Mouse (Mus musculus): Measurements from ENCODE around the gene Prss36. TPM values are rescaled to one million over a fixed set of nuclear protein-coding genes. Genes with fewer than 3 reads are reported as not detected.

Gene Prss36
- total and polyA plus RNA-seq, 3 experiments, result 6.1 to 8.3 (median 7.7) TPM

DNA sequence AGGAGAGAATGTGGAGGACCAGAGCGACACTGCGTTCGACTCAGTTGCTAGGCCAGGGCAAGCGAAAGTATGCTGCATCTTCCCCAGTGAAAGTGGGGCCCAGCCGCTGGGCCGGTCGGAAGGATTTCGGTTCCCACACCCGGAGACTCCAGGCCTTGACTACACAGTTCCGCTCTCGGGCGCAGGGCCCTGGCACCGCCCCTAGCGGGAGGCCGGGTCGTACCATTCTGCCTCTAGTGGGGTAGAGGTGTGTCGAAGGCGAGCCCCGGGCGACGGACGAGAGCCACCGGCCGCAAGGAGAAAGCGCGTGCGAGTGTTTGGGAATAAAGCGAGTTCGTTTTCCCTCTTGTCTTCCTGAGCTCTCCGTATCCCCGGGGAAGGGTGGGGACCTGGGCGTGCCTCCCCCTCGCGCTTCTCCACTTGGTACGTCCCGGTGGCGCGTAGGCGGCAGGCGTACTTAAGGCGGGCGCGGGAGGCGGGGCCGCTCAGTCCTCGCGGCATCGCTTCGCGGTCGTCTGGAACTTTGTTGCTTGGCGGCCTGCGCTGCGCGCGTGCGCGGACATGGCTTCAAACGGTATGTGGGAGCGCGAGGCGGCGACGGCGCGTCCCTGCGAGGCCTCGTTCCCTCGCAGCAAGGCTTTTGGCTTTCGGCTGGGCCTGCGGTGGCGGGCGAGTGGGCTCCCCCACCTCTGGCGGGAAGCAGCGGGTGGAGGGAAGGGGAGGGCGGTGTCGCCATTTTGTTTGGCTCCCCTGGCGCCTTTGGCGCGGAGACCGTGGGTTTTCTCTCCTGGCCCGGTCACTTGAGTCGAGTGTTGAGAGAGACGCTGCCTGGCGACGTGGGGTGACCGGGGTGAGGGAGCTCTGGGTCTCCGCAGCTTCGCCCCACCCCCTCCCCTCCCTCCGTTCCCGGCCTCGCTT, 20.7 kb upstream of the Prss36 start, which contains the start of gene Fus:
TSS of gene Fus (plus strand) at position 454 of the 918 bp plus-strand sequence.
- DNase-seq (ENCODE audit: extremely low read depth), result peak; percentile 92
- H3K9me3 ChIP-seq (replicated peaks; ENCODE audit: low read length), result no peaks in the 10 kb centered on the region
- dilution Hi-C loops (cut with MboI; ENCODE audit: extremely low pct_ligation_motif_present, extremely low pct_unique_long_range_greater_than_20kb, low sequenced_read_pairs), result no loop called here
- H3K36me3 ChIP-seq (replicated peaks in 1 of 2; ENCODE audit: control insufficient read depth in 1 of 2, insufficient read depth in 1 of 2, low read length in 1 of 2), result peaks cover 19 to 32% of the 10 kb centered on the region in 2 experiments
- TF ChIP-seq HCFC1 (IDR thresholded peaks at IDR 0.05; ENCODE audit: low read depth, low read length) (peak; percentile 64), ELF1 (IDR thresholded peaks at IDR 0.05; ENCODE audit: low read depth, low read length) (peak; percentile 77), TBP (conservative IDR thresholded peaks at IDR 0.05; ENCODE audit: low read depth, low read length) (peak; percentile 93), ZKSCAN1 (IDR thresholded peaks at IDR 0.05; ENCODE audit: borderline replicate concordance, low read depth, low read length) (no peak), MAZ (IDR thresholded peaks at IDR 0.05; ENCODE audit: low read depth, low read length) (peak; percentile 88), ETS1 (conservative IDR thresholded peaks at IDR 0.05; ENCODE audit: low read depth, low read length) (peak; percentile 37; the same call in 1 of the 2 replicates), MEF2A (IDR thresholded peaks at IDR 0.05; ENCODE audit: borderline replicate concordance, low read depth, low read length) (peak; percentile 68; the same call in 1 of the 2 replicates), JUND (conservative IDR thresholded peaks at IDR 0.05; ENCODE audit: low read depth, low read length) (no peak), EP300 (IDR thresholded peaks at IDR 0.05; ENCODE audit: low read length) (no peak), MYC (IDR thresholded peaks at IDR 0.05; ENCODE audit: low read depth, low read length) (peak; percentile 61; the same call in 1 of the 2 replicates), ZMIZ1 (IDR thresholded peaks at IDR 0.05; ENCODE audit: low read depth, low read length) (peak; percentile 99), USF2 (conservative IDR thresholded peaks at IDR 0.05; ENCODE audit: low read depth, low read length) (no peak; the same call in 1 of the 2 replicates), BHLHE40 (IDR thresholded peaks at IDR 0.05; ENCODE audit: low read depth, low read length) (peak; percentile 53; the same call in 1 of the 2 replicates), NRF1 (IDR thresholded peaks at IDR 0.05; ENCODE audit: low read depth, low read length) (peak; percentile 79), MXI1 (IDR thresholded peaks at IDR 0.05; ENCODE audit: low read depth, low read length) (peak; percentile 87; the same call in 1 of the 2 replicates), ZNF384 (IDR thresholded peaks at IDR 0.05; ENCODE audit: low read depth, low read length) (no peak), POLR2AphosphoS2 (IDR thresholded peaks at IDR 0.05; ENCODE audit: low read depth, low read length) (peak; percentile 99), MAFK (IDR thresholded peaks at IDR 0.05; ENCODE audit: insufficient replicate concordance, low read length) (no peak), POLR2A (IDR thresholded peaks at IDR 0.05; ENCODE audit: low read depth, low read length) (peak; percentile 100), TCF12 (IDR thresholded peaks at IDR 0.05; ENCODE audit: low read depth, low read length) (peak; percentile 88), RCOR1 (conservative IDR thresholded peaks at IDR 0.05; ENCODE audit: low read depth, low read length) (peak; percentile 62; the same call in 1 of the 2 replicates), UBTF (IDR thresholded peaks at IDR 0.05; ENCODE audit: low read depth, low read length) (peak; percentile 86; the same call in 1 of the 2 replicates), E2F4 (IDR thresholded peaks at IDR 0.05; ENCODE audit: insufficient replicate concordance, low read depth, low read length) (0 out of 2 replicates have a peak, but pooled peaks have one; percentile 41), SIN3A (IDR thresholded peaks at IDR 0.05; ENCODE audit: low read length) (peak; percentile 70), CHD1 (IDR thresholded peaks at IDR 0.05; ENCODE audit: low read depth, low read length) (peak; percentile 99), USF1 (IDR thresholded peaks at IDR 0.05; ENCODE audit: low read depth, low read length) (no peak), MAX (IDR thresholded peaks at IDR 0.05; ENCODE audit: low read length) (peak; percentile 50), NELFE (IDR thresholded peaks at IDR 0.05; ENCODE audit: low read depth, low read length) (peak; percentile 100), CHD2 (IDR thresholded peaks at IDR 0.05; ENCODE audit: low read length) (no peak; the same call in 1 of the 2 replicates), KAT2A (IDR thresholded peaks at IDR 0.05; ENCODE audit: insufficient replicate concordance, low read length) (0 out of 2 replicates have a peak, but pooled peaks have one; percentile 45), PAX5 (IDR thresholded peaks at IDR 0.05; ENCODE audit: low read length) (no peak), IRF4 (IDR thresholded peaks at IDR 0.05; ENCODE audit: low read depth, low read length) (peak; percentile 91)
- peak within 1 kb of the TSS; percentile 96 for H3K4me2 ChIP-seq (ENCODE audit: insufficient read depth, low read depth, poor library complexity, severe bottlenecking)
- peak within 1 kb of the TSS; percentile 71 for H3K9ac ChIP-seq (ENCODE audit: insufficient read depth, low read depth)
- H3K4me3 ChIP-seq (replicated peaks in 1 of 3; ENCODE audit: low read depth in 2 of 3, low read length in 2 of 3, poor library complexity in 1 of 3), result peak within 1 kb of the TSS; percentile 72 to 91 (median 74)
- in situ Hi-C loops (cut with MboI; ENCODE audit: low pct_ligation_motif_present, low pct_unique_long_range_greater_than_20kb, low sequenced_read_pairs), result no loop called here
- H3K27ac ChIP-seq (ENCODE audit: insufficient read depth, low read depth), result peak within 1 kb of the TSS; percentile 86
- H3K27me3 ChIP-seq (replicated peaks), result peaks cover 7% of the 10 kb centered on the region
- peaks cover 0 to 25% of the 10 kb centered on the region in 2 experiments; a peak in 2 of 4 replicates for H3K4me1 ChIP-seq (ENCODE audit: control insufficient read depth in 1 of 2, insufficient read depth in 2 of 2)
- peaks cover 42% of the 10 kb centered on the region for H3K79me2 ChIP-seq (replicated peaks; ENCODE audit: control insufficient read depth, extremely low read depth, insufficient read depth, poor library complexity, severe bottlenecking)
